In genomic region chr11:6580065-6580750, GRCm38 (mm10) we compare ENCODE assay signal across 22 mouse cellular contexts. TPM values are rescaled to one million over a fixed set of nuclear protein-coding genes. Genes with fewer than 3 reads are reported as not detected.
A peak's percentile ranks its signal among the peaks of the same experiment; 100 is the strongest.
DNase-seq lines count a peak whose midpoint lies in the region; ATAC-seq and TF ChIP-seq lines count a peak whose summit lies in the region.
"Had no signal": no experiment of that assay in that cellular context is flagged by ENCODE, and none has a peak within 500 bp of the region (broad histone marks: within the 10 kb centered on the region; RNA-seq: fewer than 3 reads in every experiment).

No protein-coding gene starts in this region.

- TF ChIP-seq CTCF in lung, postnatal 0 days (IDR thresholded peaks at IDR 0.05) = no peak
- no peak for TF ChIP-seq CTCF in C2C12 (IDR thresholded peaks at IDR 0.05; ENCODE audit: control insufficient read depth, insufficient read depth, insufficient read length)
- TF ChIP-seq CTCF in gastrocnemius, adult 2 months (IDR thresholded peaks at IDR 0.05) = no peak

- no peaks in the 10 kb centered on the region for H3K27me3 ChIP-seq in forebrain, embryonic 15.5 days
- no peaks in the 10 kb centered on the region for H3K27me3 ChIP-seq in forebrain, embryonic 13.5 days
- no peaks in the 10 kb centered on the region for H3K27me3 ChIP-seq in lung, postnatal 0 days (replicated peaks; ENCODE audit: insufficient read depth, low read length)
- no peaks in the 10 kb centered on the region for H3K27me3 ChIP-seq in C2C12 (ENCODE audit: control insufficient read depth, insufficient read depth, insufficient read length)
- H3K27me3 ChIP-seq in hindbrain, embryonic 16.5 days (replicated peaks; ENCODE audit: control insufficient read depth, insufficient read depth, low read length) = no peaks in the 10 kb centered on the region
- H3K27me3 ChIP-seq: embryonic facial prominence, embryonic 12.5 days had no signal

- intact Hi-C loops in left cerebral cortex, postnatal 36 days (cut with DNase I) = no loop called here
- intact Hi-C loops in gastrocnemius, adult 2 months (cut with DNase I) = no loop called here

- peaks cover 8% of the 10 kb centered on the region; the same call in 1 of the 2 replicates for H3K36me3 ChIP-seq in forebrain, embryonic 15.5 days
- peaks cover 23% of the 10 kb centered on the region for H3K36me3 ChIP-seq in forebrain, embryonic 13.5 days (ENCODE audit: poor library complexity, severe bottlenecking)
- H3K36me3 ChIP-seq in lung, postnatal 0 days (ENCODE audit: insufficient read depth, low read length) = no peaks in the 10 kb centered on the region; the same call in 1 of the 2 replicates
- peaks cover 56% of the 10 kb centered on the region for H3K36me3 ChIP-seq in C2C12 (ENCODE audit: control insufficient read depth, insufficient read depth)
- no peaks in the 10 kb centered on the region for H3K36me3 ChIP-seq in hindbrain, embryonic 16.5 days (ENCODE audit: control insufficient read depth, insufficient read depth, low read length)

- ATAC-seq in forebrain, embryonic 15.5 days (replicated peaks) = 0 out of 2 replicates have a peak, but pooled peaks have one; percentile 25
- no peak; the same call in 1 of the 2 replicates for ATAC-seq in forebrain, embryonic 13.5 days
- ATAC-seq in lung, postnatal 0 days = no peak
- peak; percentile 24; the same call in 1 of the 2 replicates for ATAC-seq in hindbrain, embryonic 16.5 days

- no peak for TF ChIP-seq EP300 in lung, postnatal 0 days (IDR thresholded peaks at IDR 0.05)

- no peak overlapping the region for H3K9ac ChIP-seq in forebrain, embryonic 15.5 days (replicated peaks)
- H3K9ac ChIP-seq in forebrain, embryonic 13.5 days = no peak overlapping the region
- H3K9ac ChIP-seq in lung, postnatal 0 days (replicated peaks; ENCODE audit: low read depth) = no peak overlapping the region
- H3K9ac ChIP-seq in hindbrain, embryonic 16.5 days (ENCODE audit: low read depth, low read length) = no peak overlapping the region
- H3K9ac ChIP-seq: embryonic facial prominence, embryonic 12.5 days had no signal

- H3K79me2 ChIP-seq in C2C12 (ENCODE audit: control insufficient read depth, insufficient read depth) = peaks cover 57% of the 10 kb centered on the region

- no peak overlapping the region for H3K27ac ChIP-seq in forebrain, embryonic 15.5 days (replicated peaks)
- no peak overlapping the region for H3K27ac ChIP-seq in forebrain, embryonic 13.5 days
- H3K27ac ChIP-seq in lung, postnatal 0 days (ENCODE audit: low read length) = no peak overlapping the region
- no peak overlapping the region for H3K27ac ChIP-seq in hindbrain, embryonic 16.5 days (ENCODE audit: low read depth, low read length)
- no peak overlapping the region for H3K27ac ChIP-seq in gastrocnemius, adult 2 months
- H3K27ac ChIP-seq: embryonic facial prominence, embryonic 12.5 days; macrophage had no signal

- no peak overlapping the region for H3K4me3 ChIP-seq in forebrain, embryonic 15.5 days
- no peak overlapping the region for H3K4me3 ChIP-seq in forebrain, embryonic 13.5 days
- H3K4me3 ChIP-seq in lung, postnatal 0 days (ENCODE audit: low read depth, low read length) = no peak overlapping the region
- no peak overlapping the region for H3K4me3 ChIP-seq in C2C12 (ENCODE audit: insufficient read depth, poor library complexity, severe bottlenecking)
- no peak overlapping the region for H3K4me3 ChIP-seq in hindbrain, embryonic 16.5 days (ENCODE audit: low read length)
- H3K4me3 ChIP-seq in gastrocnemius, adult 2 months = no peak overlapping the region
- H3K4me3 ChIP-seq: embryonic facial prominence, embryonic 12.5 days had no signal

- no peaks in the 10 kb centered on the region for H3K9me3 ChIP-seq in forebrain, embryonic 15.5 days
- no peaks in the 10 kb centered on the region for H3K9me3 ChIP-seq in forebrain, embryonic 13.5 days (replicated peaks)
- no peaks in the 10 kb centered on the region for H3K9me3 ChIP-seq in lung, postnatal 0 days (ENCODE audit: low read length)
- no peaks in the 10 kb centered on the region for H3K9me3 ChIP-seq in hindbrain, embryonic 16.5 days (ENCODE audit: control insufficient read depth, low read length)
- H3K9me3 ChIP-seq: embryonic facial prominence, embryonic 12.5 days had no signal

- H3ac ChIP-seq in C2C12 (ENCODE audit: control insufficient read depth, insufficient read length, low read depth) = no peak overlapping the region

- H3K4me1 ChIP-seq in forebrain, embryonic 15.5 days = no peaks in the 10 kb centered on the region
- H3K4me1 ChIP-seq in forebrain, embryonic 13.5 days = peaks cover 7% of the 10 kb centered on the region; the same call in 1 of the 2 replicates
- no peaks in the 10 kb centered on the region for H3K4me1 ChIP-seq in lung, postnatal 0 days (ENCODE audit: insufficient read depth, low read depth, low read length)
- H3K4me1 ChIP-seq in hindbrain, embryonic 16.5 days (ENCODE audit: control insufficient read depth, insufficient read depth, low read depth, low read length) = no peaks in the 10 kb centered on the region
- H3K4me1 ChIP-seq: embryonic facial prominence, embryonic 12.5 days had no signal

- peaks cover 13% of the 10 kb centered on the region for H3K79me3 ChIP-seq in C2C12 (ENCODE audit: low read depth)

- 46% methylated on average over 4 of the region's 4 CpGs for WGBS in forebrain, embryonic 15.5 days
- 58% methylated on average over 4 of the region's 4 CpGs for WGBS in forebrain, embryonic 13.5 days
- WGBS in lung, postnatal 0 days = 63% methylated on average over 4 of the region's 4 CpGs
- WGBS in hindbrain, embryonic 16.5 days = 46% methylated on average over 4 of the region's 4 CpGs

- H3K4me2 ChIP-seq in forebrain, embryonic 15.5 days (replicated peaks) = no peak overlapping the region
- no peak overlapping the region for H3K4me2 ChIP-seq in forebrain, embryonic 13.5 days
- H3K4me2 ChIP-seq in lung, postnatal 0 days (replicated peaks; ENCODE audit: low read depth, low read length) = no peak overlapping the region
- H3K4me2 ChIP-seq in hindbrain, embryonic 16.5 days (ENCODE audit: low read length) = no peak overlapping the region
- H3K4me2 ChIP-seq: embryonic facial prominence, embryonic 12.5 days had no signal

- peak; percentile 43 for DNase-seq in lung, postnatal 36 days
- no peak for DNase-seq in lung, postnatal 0 days (ENCODE audit: low spot score)
- DNase-seq in left cerebral cortex, postnatal 36 days (ENCODE audit: low spot score in 2 of 2) = no peak
- DNase-seq in gastrocnemius, adult 2 months = no peak
- DNase-seq: cerebellum, adult 11-12 months; gastrocnemius, postnatal 10 days; heart, postnatal 10 days; thymus, postnatal 25 days had no signal

TF ChIP-seq in C2C12, 6 proteins besides CTCF, POLR2A, EP300 and RAD21 (continues in another document):
- TF ChIP-seq MAX (IDR thresholded peaks at IDR 0.05) (no peak), USF1 (IDR thresholded peaks at IDR 0.05; ENCODE audit: low read depth) (no peak), CEBPB (IDR thresholded peaks at IDR 0.05; ENCODE audit: low read depth) (peak; percentile 64), FOSL1 (IDR thresholded peaks at IDR 0.05; ENCODE audit: insufficient read depth, low read length, poor library complexity, severe bottlenecking) (no peak)

RNA-seq across cellular contexts. Expression of gene Nacad, which starts 25.6 kb away (rescaled TPM):
- 66.9 and 67.4 TPM in 2 replicates for polyA plus RNA-seq in forebrain, embryonic 15.5 days (2015; fragmentation: Nextera tagmentation; extraction: Ambion mirVana)
- 50.1 and 62.2 TPM in 2 replicates for polyA plus RNA-seq in forebrain, embryonic 13.5 days (2015; fragmentation: Nextera tagmentation; extraction: Ambion mirVana)
- polyA plus RNA-seq in lung, postnatal 0 days (2015; fragmentation: Nextera tagmentation; extraction: Ambion mirVana) = 1.8 and 3.2 TPM in 2 replicates
- 0.96 TPM for polyA plus RNA-seq in C2C12 (2012; fragmentation: generic; extraction: Trizol)
- 72.1 and 81.0 TPM in 2 replicates for polyA plus RNA-seq in hindbrain, embryonic 16.5 days (2015; fragmentation: Nextera tagmentation; extraction: Ambion mirVana)
- total RNA-seq in left cerebral cortex, postnatal 36 days (2021) = 10 to 100 TPM; 41.3 to 51.0 TPM
- total RNA-seq in gastrocnemius, adult 2 months (2021) = under 1 TPM; 0.28 to 0.38 TPM
- total RNA-seq: common myeloid progenitor, adult 5-6 weeks had no signal
- polyA plus RNA-seq: macrophage had no signal

RNA-seq across cellular contexts. Expression of gene Ccm2, which starts 33.5 kb away (rescaled TPM):
- 104 and 107 TPM in 2 replicates for polyA plus RNA-seq in forebrain, embryonic 15.5 days (2015; fragmentation: Nextera tagmentation; extraction: Ambion mirVana)
- polyA plus RNA-seq in forebrain, embryonic 13.5 days (2015; fragmentation: Nextera tagmentation; extraction: Ambion mirVana) = 82.2 and 90.5 TPM in 2 replicates
- polyA plus RNA-seq in lung, postnatal 0 days (2015; fragmentation: Nextera tagmentation; extraction: Ambion mirVana) = 58.7 and 62.4 TPM in 2 replicates
- polyA plus RNA-seq in C2C12 (2012; fragmentation: generic; extraction: Trizol) = 90.7 TPM
- 98.2 and 98.7 TPM in 2 replicates for polyA plus RNA-seq in hindbrain, embryonic 16.5 days (2015; fragmentation: Nextera tagmentation; extraction: Ambion mirVana)
- 10 to 100 TPM; 56.1 to 64.1 TPM for total RNA-seq in left cerebral cortex, postnatal 36 days (2021)
- 10 to 100 TPM; 20.8 to 23.8 TPM for total RNA-seq in gastrocnemius, adult 2 months (2021)

RNA-seq across cellular contexts. Expression of gene Tbrg4, which starts 45.7 kb away (rescaled TPM):
- 27.5 and 31.5 TPM in 2 replicates for polyA plus RNA-seq in forebrain, embryonic 15.5 days (2015; fragmentation: Nextera tagmentation; extraction: Ambion mirVana)
- polyA plus RNA-seq in forebrain, embryonic 13.5 days (2015; fragmentation: Nextera tagmentation; extraction: Ambion mirVana) = 32.1 and 36.5 TPM in 2 replicates
- 10.8 and 10.9 TPM in 2 replicates for polyA plus RNA-seq in lung, postnatal 0 days (2015; fragmentation: Nextera tagmentation; extraction: Ambion mirVana)
- 116 TPM for polyA plus RNA-seq in C2C12 (2012; fragmentation: generic; extraction: Trizol)
- 29.3 and 35.2 TPM in 2 replicates for polyA plus RNA-seq in hindbrain, embryonic 16.5 days (2015; fragmentation: Nextera tagmentation; extraction: Ambion mirVana)
- 10 to 100 TPM; 48.3 to 58.7 TPM for total RNA-seq in left cerebral cortex, postnatal 36 days (2021)
- 10 to 100 TPM; 57.3 to 79.3 TPM for total RNA-seq in gastrocnemius, adult 2 months (2021)

RNA-seq across cellular contexts. Expression of gene Wap, which starts 58.2 kb away (rescaled TPM):
- not detected in 2 replicates for polyA plus RNA-seq in forebrain, embryonic 15.5 days (2015; fragmentation: Nextera tagmentation; extraction: Ambion mirVana)
- polyA plus RNA-seq in forebrain, embryonic 13.5 days (2015; fragmentation: Nextera tagmentation; extraction: Ambion mirVana) = not detected in 2 replicates
- 27.6 TPM in 1 of 2 replicates, not detected in the other for polyA plus RNA-seq in lung, postnatal 0 days (2015; fragmentation: Nextera tagmentation; extraction: Ambion mirVana)
- not detected for polyA plus RNA-seq in C2C12 (2012; fragmentation: generic; extraction: Trizol)
- polyA plus RNA-seq in hindbrain, embryonic 16.5 days (2015; fragmentation: Nextera tagmentation; extraction: Ambion mirVana) = not detected in 2 replicates
- not detected for total RNA-seq in left cerebral cortex, postnatal 36 days (2021)
- total RNA-seq in gastrocnemius, adult 2 months (2021) = not detected
- total RNA-seq: common myeloid progenitor, adult 5-6 weeks; gastrocnemius, postnatal 10 days; heart, adult 8-10 months; heart, postnatal 10 days; layer of hippocampus, adult 18-20 months; left cerebral cortex, adult 8-10 months had no signal
- polyA plus RNA-seq: embryonic facial prominence, embryonic 12.5 days; intestine, embryonic 14.5 days; kidney, embryonic 16.5 days; limb, embryonic 14.5 days; macrophage; stomach, embryonic 14.5 days had no signal

RNA-seq across cellular contexts. Expression of gene Myo1g, which starts 59.4 kb away (rescaled TPM):
- 0.34 and 0.41 TPM in 2 replicates for polyA plus RNA-seq in forebrain, embryonic 15.5 days (2015; fragmentation: Nextera tagmentation; extraction: Ambion mirVana)
- 0.17 and 0.21 TPM in 2 replicates for polyA plus RNA-seq in forebrain, embryonic 13.5 days (2015; fragmentation: Nextera tagmentation; extraction: Ambion mirVana)
- polyA plus RNA-seq in lung, postnatal 0 days (2015; fragmentation: Nextera tagmentation; extraction: Ambion mirVana) = 5.7 and 6.2 TPM in 2 replicates
- 0.04 TPM for polyA plus RNA-seq in C2C12 (2012; fragmentation: generic; extraction: Trizol)
- 0.35 and 0.40 TPM in 2 replicates for polyA plus RNA-seq in hindbrain, embryonic 16.5 days (2015; fragmentation: Nextera tagmentation; extraction: Ambion mirVana)
- total RNA-seq in left cerebral cortex, postnatal 36 days (2021) = 1 to 10 TPM in 1 of 2 experiments, under 1 TPM in 1; 0.57 to 1.3 TPM
- total RNA-seq in gastrocnemius, adult 2 months (2021) = under 1 TPM; 0.36 to 0.56 TPM

Comparison
In these comparisons a context has a peak if more than half of its experiments do, and no peak if none do; other contexts are left out.
1. ATAC-seq: peak in forebrain, embryonic 15.5 days (single experiment) and hindbrain, embryonic 16.5 days (single experiment); none in forebrain, embryonic 13.5 days (single experiment) and lung, postnatal 0 days (single experiment).
2. RNA of gene Nacad, which starts 25.6 kb away (polyA plus RNA-seq): 72.1 to 81.0 TPM in hindbrain, embryonic 16.5 days, 66.9 to 67.4 TPM in forebrain, embryonic 15.5 days and 50.1 to 62.2 TPM in forebrain, embryonic 13.5 days; 1.8 to 3.2 TPM in lung, postnatal 0 days and 0.96 TPM in C2C12 (single experiment); every median in the first group is over 10 times any median in the second.